Mouse (Mus musculus) liver, embryonic 12.5 days (tissue): ENCODE data around the gene Gm49450. TPM values are rescaled to one million over a fixed set of nuclear protein-coding genes. Genes with fewer than 3 reads are reported as not detected.

Experiments used
- ATAC-seq: fragments of 200-750 bp; cut with Nextera tagmentation; 2 replicates; pipeline ENCODE4 v1.8.0; 2017; ENCODE audit warnings: moderate number of reproducible peaks, mild to moderate bottlenecking, moderate library complexity
- H3K27ac ChIP-seq: fragments of 300-500 bp; sonication (generic); 2 replicates; pipeline ENCODE4 v1.5.1; 2016; ENCODE audit warnings: mild to moderate bottlenecking
- H3K27me3 ChIP-seq: fragments of 300-500 bp; sonication (generic); replicated peaks from 2 replicates; pipeline ENCODE4 v1.6.1; 2016; ENCODE audit warnings: mild to moderate bottlenecking, moderate library complexity
- H3K36me3 ChIP-seq: fragments of 300-500 bp; sonication (generic); 2 replicates; pipeline ENCODE4 v1.6.1; 2016; ENCODE audit warnings: mild to moderate bottlenecking, moderate library complexity
- H3K4me1 ChIP-seq: fragments of 300-500 bp; sonication (generic); 2 replicates; pipeline ENCODE4 v1.6.1; 2016
- H3K4me2 ChIP-seq: fragments of 300-500 bp; sonication (generic); 2 replicates; pipeline ENCODE4 v1.6.1; 2016; ENCODE audit warnings: mild to moderate bottlenecking, moderate library complexity
- H3K4me3 ChIP-seq: fragments of 300-500 bp; sonication (generic); 2 replicates; pipeline ENCODE4 v1.5.1; 2016; ENCODE audit warnings: mild to moderate bottlenecking, moderate library complexity
- H3K9ac ChIP-seq: fragments of 300-500 bp; sonication (generic); 2 replicates; pipeline ENCODE4 v1.6.1; 2016; ENCODE audit warnings: mild to moderate bottlenecking, moderate library complexity
- H3K9me3 ChIP-seq: fragments of 300-500 bp; sonication (generic); replicated peaks from 2 replicates; pipeline ENCODE4 v1.6.1; 2016; ENCODE audit warnings: mild to moderate bottlenecking, moderate library complexity
- WGBS: fragments of 180-500 bp; shearing (Covaris S2); methylation state at CpG from one replicate; pipeline ENCODE4 v1.1.7; 2016; ENCODE audit not compliant: insufficient replicate concordance; 5-methylcytosine and 5-hydroxymethylcytosine counted together
- polyA plus RNA-seq: library from polyadenylated mRNA; unstranded; fragments of >200 nt; fragmentation: Nextera tagmentation; extraction: Ambion mirVana; gene quantifications from 2 replicates; pipeline ENCODE4 v1.2.1, GENCODE M21; 2016

Gene Gm49450
- polyA plus RNA-seq, 1 experiment from 2014 or later: not detected

DNA sequence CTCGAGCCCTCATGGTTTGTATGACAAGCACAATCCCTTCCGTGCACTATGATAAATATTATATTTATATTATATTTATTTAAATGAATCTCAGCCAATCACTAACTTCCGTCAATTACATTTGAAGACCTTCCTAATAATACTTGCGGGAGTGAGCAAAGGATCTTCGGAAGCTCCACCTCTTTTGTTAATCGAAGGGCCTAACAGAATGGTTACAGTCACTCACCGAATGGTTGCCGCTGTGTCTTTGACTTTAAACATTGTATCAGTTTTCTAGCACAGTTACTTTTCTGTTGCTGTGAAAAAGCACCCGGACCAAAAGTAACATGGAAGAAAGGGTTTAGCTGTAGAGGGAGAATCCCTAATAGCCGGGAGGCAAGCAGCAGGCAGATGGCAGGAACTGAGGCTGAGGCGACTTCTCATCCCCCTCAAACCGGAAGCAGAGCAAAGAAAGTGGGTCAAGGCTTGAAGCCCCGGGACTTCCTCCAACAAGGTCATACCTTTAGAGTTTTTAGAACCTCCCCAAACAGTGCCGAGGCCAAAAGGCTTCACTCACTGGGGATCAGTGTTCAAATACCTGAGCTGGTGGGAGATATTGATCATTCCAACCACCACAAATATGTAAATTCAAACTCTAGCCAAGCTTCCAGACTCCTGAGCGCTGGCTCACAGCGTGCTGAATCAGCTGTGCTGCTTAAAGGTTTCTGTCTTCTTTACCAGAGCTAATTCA lies 16.2 kb upstream of the Gm49450 start:
- Histone ChIP-seq H3K27ac (no peak overlapping the region; the same call in 1 of the 2 replicates), H3K4me1 (peaks cover 21% of the 10 kb centered on the region), H3K4me2 (peak overlapping the region; percentile 18; the same call in 1 of the 2 replicates), H3K4me3 (no peak overlapping the region), H3K9me3 (no peaks in the 10 kb centered on the region), H3K9ac (no peak overlapping the region), H3K36me3 (no peaks in the 10 kb centered on the region), H3K27me3 (peaks cover 17% of the 10 kb centered on the region)
- ATAC-seq: no peak
- WGBS: 25% methylated on average over 16 of the region's 16 CpGs

- Histone ChIP-seq H3K27me3 (peaks cover 17% of the 10 kb centered on the region), H3K9ac (no peak overlapping the region), H3K9me3 (no peaks in the 10 kb centered on the region), H3K27ac (no peak overlapping the region), H3K4me2 (no peak overlapping the region), H3K4me1 (peaks cover 21% of the 10 kb centered on the region), H3K36me3 (no peaks in the 10 kb centered on the region), H3K4me3 (no peak overlapping the region)
- 34% methylated on average over 12 of the region's 12 CpGs for WGBS
- ATAC-seq: no peak
Measured at GRCm38 (mm10) chr15:98968701-98969371, 15.5 kb upstream of the Gm49450 start.

DNA sequence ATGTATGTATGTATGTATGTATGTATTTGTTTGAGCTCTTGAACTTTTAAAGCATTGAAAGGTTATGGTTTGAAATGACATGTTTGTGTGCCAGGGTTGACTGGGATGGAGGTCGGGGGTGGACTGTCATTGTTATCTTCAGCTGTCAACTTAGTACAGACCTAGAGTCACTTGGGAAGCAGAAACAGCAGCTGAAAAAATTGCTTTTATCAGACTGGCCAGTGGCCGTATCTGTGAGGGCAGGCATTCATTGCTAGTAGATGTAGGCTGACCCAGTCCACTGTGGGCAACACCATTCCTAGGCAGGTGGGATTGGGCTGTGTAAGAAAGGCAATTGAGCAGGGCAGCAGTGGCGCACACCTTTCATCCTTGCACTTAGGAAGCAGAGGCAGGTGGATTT lies 6.2 kb upstream of the Gm49450 start:
- H3K4me2 ChIP-seq: no peak overlapping the region
- no peaks in the 10 kb centered on the region for H3K9me3 ChIP-seq
- peaks cover 14% of the 10 kb centered on the region for H3K4me1 ChIP-seq
- peak; percentile 55 for ATAC-seq
- no peak overlapping the region for H3K9ac ChIP-seq
- H3K27ac ChIP-seq: no peak overlapping the region
- no peak overlapping the region for H3K4me3 ChIP-seq
- H3K27me3 ChIP-seq: peaks cover 6% of the 10 kb centered on the region; the same call in 1 of the 2 replicates
- H3K36me3 ChIP-seq: no peaks in the 10 kb centered on the region
- 35% methylated on average over 3 of the region's 3 CpGs for WGBS

- no peak overlapping the region for H3K4me3 ChIP-seq
- no peaks in the 10 kb centered on the region for H3K36me3 ChIP-seq
- no peak overlapping the region for H3K27ac ChIP-seq
- H3K9ac ChIP-seq: no peak overlapping the region
- H3K27me3 ChIP-seq: peaks cover 11% of the 10 kb centered on the region; the same call in 1 of the 2 replicates
- ATAC-seq: no peak
- no peak overlapping the region for H3K4me2 ChIP-seq
- WGBS: 81% methylated on average over 4 of the region's 4 CpGs
- peaks cover 18% of the 10 kb centered on the region for H3K4me1 ChIP-seq
- H3K9me3 ChIP-seq: no peaks in the 10 kb centered on the region
Measured at GRCm38 (mm10) chr15:98958901-98959420, 5.6 kb upstream of the Gm49450 start.

- ATAC-seq: no peak
Measured at GRCm38 (mm10) chr15:98957475-98957874, 4.1 kb upstream of the Gm49450 start.

GRCm38 (mm10) chr15:98956000-98956399 lies 2.6 kb upstream of the Gm49450 start:
- Histone ChIP-seq H3K9me3 (no peaks in the 10 kb centered on the region), H3K4me3 (no peak overlapping the region), H3K4me1 (peaks cover 36% of the 10 kb centered on the region), H3K27ac (no peak overlapping the region), H3K4me2 (no peak overlapping the region), H3K36me3 (peaks cover 1% of the 10 kb centered on the region; the same call in 1 of the 2 replicates), H3K27me3 (peaks cover 19% of the 10 kb centered on the region), H3K9ac (no peak overlapping the region)
- WGBS: 88% methylated on average over 4 of the region's 4 CpGs
- no peak for ATAC-seq

More at GRCm38 (mm10) chr15:98957475-98957874, 4.1 kb upstream of the Gm49450 start:
- WGBS: 70% methylated on average over 5 of the region's 5 CpGs
- Histone ChIP-seq H3K4me3 (no peak overlapping the region), H3K27ac (no peak overlapping the region), H3K9me3 (no peaks in the 10 kb centered on the region), H3K36me3 (no peaks in the 10 kb centered on the region), H3K4me2 (no peak overlapping the region), H3K27me3 (peaks cover 19% of the 10 kb centered on the region), H3K9ac (no peak overlapping the region), H3K4me1 (peaks cover 28% of the 10 kb centered on the region)

DNA sequence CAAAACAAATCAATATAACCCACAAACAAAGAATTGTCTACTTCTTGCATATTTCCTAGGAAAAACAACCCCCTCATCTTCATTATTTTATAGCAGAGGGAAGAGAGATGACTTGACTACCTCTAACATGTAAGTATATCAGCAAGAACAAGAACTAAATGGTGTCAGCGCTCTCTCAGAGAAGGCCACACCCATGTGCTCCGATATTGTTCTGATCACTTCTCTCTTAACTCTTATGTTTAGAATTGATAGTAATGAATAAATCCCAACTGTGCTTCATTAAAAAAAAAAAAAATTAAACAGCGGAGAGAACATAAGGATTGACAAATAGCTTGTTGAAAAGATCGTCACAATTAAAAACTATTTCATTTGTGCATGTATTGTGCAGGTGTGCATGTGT lies 2.0 kb upstream of the Gm49450 start:
- H3K4me3 ChIP-seq: no peak overlapping the region

DNA sequence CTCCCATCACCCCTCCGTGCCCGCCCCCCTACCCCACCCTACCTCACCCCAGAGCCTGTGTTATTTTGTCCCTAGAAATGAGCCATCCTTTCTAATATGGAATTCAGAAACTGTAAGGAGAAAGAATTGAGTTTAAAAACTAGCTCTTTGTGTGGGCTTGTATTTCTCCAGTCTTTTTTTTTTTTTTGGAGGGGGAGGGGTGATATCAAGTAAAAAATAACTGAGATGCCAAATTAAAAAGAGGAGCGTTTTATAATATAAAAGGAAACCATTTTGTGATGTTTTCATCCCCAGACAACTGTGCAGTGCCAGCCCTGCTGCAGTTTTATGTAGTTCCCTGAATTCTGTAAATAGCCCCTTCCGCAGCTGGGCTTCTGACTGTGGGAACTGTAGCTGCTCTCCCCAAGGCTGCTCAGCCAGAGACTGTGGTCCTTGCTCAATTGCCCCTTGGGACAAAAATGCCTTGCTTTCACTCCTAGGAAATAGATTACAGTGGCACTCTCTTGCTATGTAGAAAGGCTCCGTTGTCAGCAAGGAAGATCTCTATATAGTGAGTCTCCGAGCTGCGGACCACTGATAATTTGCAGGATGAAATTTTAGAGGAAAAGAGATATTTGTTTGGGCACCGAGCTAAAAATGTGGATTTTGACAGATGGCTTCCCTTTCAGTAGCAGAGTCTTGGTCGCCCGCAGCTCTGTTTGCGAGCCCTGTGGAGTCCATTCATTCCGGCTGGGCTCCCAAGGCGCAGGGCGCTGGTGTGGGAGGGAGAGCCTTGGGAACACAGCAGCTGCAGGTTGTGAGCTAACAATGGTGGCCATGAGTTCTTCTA lies 1.3 kb upstream of the Gm49450 start:
- no peak overlapping the region for H3K27ac ChIP-seq
- no peak overlapping the region for H3K9ac ChIP-seq
- peaks cover 32% of the 10 kb centered on the region for H3K4me1 ChIP-seq
- peaks cover 3% of the 10 kb centered on the region; the same call in 1 of the 2 replicates for H3K36me3 ChIP-seq
- H3K4me2 ChIP-seq: peak overlapping the region; percentile 8; the same call in 1 of the 2 replicates
- 41% methylated on average over 14 of the region's 14 CpGs for WGBS
- H3K27me3 ChIP-seq: peaks cover 19% of the 10 kb centered on the region
- H3K9me3 ChIP-seq: no peaks in the 10 kb centered on the region
- no peak for ATAC-seq
- H3K4me3 ChIP-seq: no peak overlapping the region

More for the DNA sequence above, 2.0 kb upstream of the Gm49450 start:
- peaks cover 3% of the 10 kb centered on the region; the same call in 1 of the 2 replicates for H3K36me3 ChIP-seq
- no peak for ATAC-seq
- H3K4me2 ChIP-seq: no peak overlapping the region
- no peak overlapping the region for H3K27ac ChIP-seq
- H3K9ac ChIP-seq: no peak overlapping the region
- peaks cover 19% of the 10 kb centered on the region for H3K27me3 ChIP-seq
- no peaks in the 10 kb centered on the region for H3K9me3 ChIP-seq
- peaks cover 36% of the 10 kb centered on the region for H3K4me1 ChIP-seq
- WGBS: 63% methylated on average over 4 of the region's 4 CpGs

GRCm38 (mm10) chr15:98952751-98953400 lies 475 bp downstream of the Gm49450 start:
- Histone ChIP-seq H3K27me3 (peaks cover 19% of the 10 kb centered on the region), H3K36me3 (peaks cover 3% of the 10 kb centered on the region; the same call in 1 of the 2 replicates), H3K27ac (peak overlapping the region; percentile 79), H3K9me3 (no peaks in the 10 kb centered on the region), H3K4me1 (peaks cover 25% of the 10 kb centered on the region), H3K4me2 (peak overlapping the region; percentile 86), H3K9ac (peak overlapping the region; percentile 65), H3K4me3 (peak overlapping the region; percentile 64)
- WGBS: under 1% methylated on average over 41 of the region's 41 CpGs
- peak; percentile 72 for ATAC-seq

DNA sequence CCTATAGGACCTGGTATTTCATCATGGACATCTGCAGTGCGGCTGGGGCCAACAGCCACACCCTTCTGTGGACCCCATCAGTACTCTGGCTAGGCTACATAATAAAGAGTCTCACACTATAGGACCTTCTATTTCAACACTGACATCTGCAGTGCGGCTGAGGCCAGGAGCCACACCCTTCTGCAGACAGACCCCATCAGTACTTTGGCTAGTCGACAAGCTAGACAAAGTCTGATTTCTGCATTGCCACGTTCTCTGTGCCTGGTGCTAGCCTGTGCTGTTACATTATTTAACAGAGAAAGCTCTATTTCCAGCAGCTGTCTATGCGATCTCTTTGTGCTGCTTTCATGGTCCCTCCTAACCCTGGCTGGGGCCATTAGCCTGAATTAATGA lies 1.3 kb downstream of the Gm49450 start:
- H3K4me2 ChIP-seq: peak overlapping the region; percentile 86
- peak overlapping the region; percentile 48; the same call in 1 of the 2 replicates for H3K9ac ChIP-seq
- peaks cover 25% of the 10 kb centered on the region for H3K4me1 ChIP-seq
- no peaks in the 10 kb centered on the region for H3K9me3 ChIP-seq
- no peak overlapping the region for H3K27ac ChIP-seq
- 46% methylated on average over 5 of the region's 5 CpGs for WGBS
- ATAC-seq: no peak
- peaks cover 19% of the 10 kb centered on the region for H3K27me3 ChIP-seq
- peaks cover 3% of the 10 kb centered on the region; the same call in 1 of the 2 replicates for H3K36me3 ChIP-seq
- H3K4me3 ChIP-seq: peak overlapping the region; percentile 29
